Mouse (Mus musculus) adrenal gland, postnatal 36 days (tissue): ENCODE results near the gene Gga2. TPM values are rescaled to one million over a fixed set of nuclear protein-coding genes. Genes with fewer than 3 reads are reported as not detected.

Experiments
- DNase-seq, 2 experiments: peaks; one replicate each; pipeline ENCODE4 v3.0.0; 2021; ENCODE audit warnings: mixed read lengths in 1 of 2
- total RNA-seq, 2 experiments: library from RNA; stranded (reverse); gene quantifications; 2 replicates each; pipeline ENCODE4 v1.2.3; 2021

Gga2 gene
- total RNA-seq, 2 experiments from 2014 or later: 16.9 to 17.3 TPM

GRCm38 (mm10) chr7:121938124-121938891 lies 82.7 kb downstream of the Gga2 start:
- no peak for DNase-seq

GRCm38 (mm10) chr7:121936861-121937630 lies 84.0 kb downstream of the Gga2 start:
- DNase-seq: no peak

Other genes with a start within 250 kb of the Gga2 start
- gene Scnn1b, start 156.2 kb downstream of the Gga2 start, total RNA-seq: under 1 TPM in 1 of 2 experiments, not detected in 1; 0.23 TPM
- 10 to 100 TPM; 27.0 to 31.6 TPM for gene Cog7, start 39.5 kb downstream of the Gga2 start, total RNA-seq
- 10 to 100 TPM; 49.5 to 63.8 TPM for gene Ubfd1, start 46.0 kb upstream of the Gga2 start, total RNA-seq
- gene Ears2, start 46.0 kb upstream of the Gga2 start, total RNA-seq: 10 to 100 TPM; 19.0 to 25.5 TPM
- 100 to 1,000 TPM; 502 to 538 TPM for gene Ndufab1, start 80.7 kb upstream of the Gga2 start, total RNA-seq
- gene Palb2, start 111.8 kb upstream of the Gga2 start, total RNA-seq: 1 to 10 TPM; 1.6 to 1.9 TPM
- gene Dctn5, start 111.8 kb upstream of the Gga2 start, total RNA-seq: 10 to 100 TPM; 60.6 to 66.2 TPM
- gene Plk1, start 138.2 kb upstream of the Gga2 start, total RNA-seq: 1 to 10 TPM; 4.0 to 4.3 TPM
- under 1 TPM; 0.13 to 0.16 TPM for gene Ern2, start 165.0 kb upstream of the Gga2 start, total RNA-seq
- gene Chp2, start 198.3 kb upstream of the Gga2 start, total RNA-seq: 1 to 10 TPM; 1.4 to 2.2 TPM